Mouse (Mus musculus) right cerebral cortex, adult 2 months (tissue): Measurements from ENCODE around the gene Olig3.
"Not testable (repeated sequence)": the region's sequence is repeated elsewhere in the genome, so short reads cannot be mapped to it uniquely, and the experiment has no call there.

ENCODE experiments used
- DNase-seq, 2 experiments: peaks; one replicate each; pipeline ENCODE4 v3.0.0; 2021 to 2022; ENCODE audit warnings: low spot score in 2 of 2

The Olig3 gene

DNA sequence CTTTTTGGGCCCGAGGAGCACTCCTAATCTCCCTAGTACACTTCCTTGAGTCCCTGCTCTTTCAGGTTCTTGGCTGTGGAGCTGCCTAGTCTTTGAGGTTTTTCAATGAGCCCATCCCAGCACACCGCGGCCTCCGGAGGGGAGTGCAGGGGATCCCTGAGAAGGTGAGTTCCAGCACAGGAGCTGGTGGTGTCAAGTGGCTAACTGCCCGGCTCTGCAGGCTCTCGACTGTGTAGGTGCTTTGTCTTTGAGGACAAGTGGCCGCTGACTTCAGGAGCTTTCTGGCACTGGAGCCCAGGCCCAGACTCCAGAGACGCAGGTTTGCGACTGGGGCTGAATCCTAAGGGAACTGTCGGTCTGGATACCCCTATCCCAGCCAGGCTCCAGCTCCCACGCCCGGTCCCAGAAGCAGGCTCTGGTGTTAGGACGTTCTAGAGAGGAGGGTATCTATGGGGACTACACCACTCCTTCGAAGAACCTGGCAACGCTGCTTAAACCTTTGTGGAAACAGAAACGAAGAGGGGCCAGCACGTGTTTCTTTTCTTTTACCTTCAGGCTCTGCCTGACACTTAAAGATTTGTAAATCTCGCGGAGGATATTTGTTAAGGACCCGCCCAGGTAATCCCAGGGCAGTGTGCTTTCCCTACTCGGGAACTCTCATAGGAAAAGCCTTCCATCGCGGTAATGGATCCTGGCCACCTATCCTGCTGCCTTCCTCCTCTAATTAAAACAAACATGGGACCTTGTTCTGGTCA, 5.4 kb downstream of the Olig3 start:
- no peak for DNase-seq

GRCm38 (mm10) chr10:19362294-19362590, 5.9 kb downstream of the Olig3 start:
- DNase-seq = no peak

DNA sequence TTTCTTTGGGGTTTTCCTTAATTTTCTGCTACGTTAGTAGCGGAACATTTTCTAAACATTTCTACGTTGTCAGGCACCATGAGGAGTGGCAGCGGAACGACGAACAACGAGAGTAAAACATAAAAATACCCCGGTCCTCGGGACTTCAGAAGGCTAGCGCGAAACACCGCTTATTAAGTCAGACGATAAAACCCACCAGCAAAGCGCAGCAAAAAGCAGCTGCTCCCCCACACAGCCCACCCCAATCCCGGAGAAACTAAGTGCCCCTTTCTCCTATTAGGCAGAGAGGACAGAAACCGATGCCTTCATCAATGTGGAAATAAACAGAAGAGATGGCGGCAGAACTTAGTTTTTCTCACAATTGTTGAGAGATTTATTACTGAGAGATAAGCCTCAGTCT, 6.5 kb downstream of the Olig3 start:
- no peak for DNase-seq

DNA sequence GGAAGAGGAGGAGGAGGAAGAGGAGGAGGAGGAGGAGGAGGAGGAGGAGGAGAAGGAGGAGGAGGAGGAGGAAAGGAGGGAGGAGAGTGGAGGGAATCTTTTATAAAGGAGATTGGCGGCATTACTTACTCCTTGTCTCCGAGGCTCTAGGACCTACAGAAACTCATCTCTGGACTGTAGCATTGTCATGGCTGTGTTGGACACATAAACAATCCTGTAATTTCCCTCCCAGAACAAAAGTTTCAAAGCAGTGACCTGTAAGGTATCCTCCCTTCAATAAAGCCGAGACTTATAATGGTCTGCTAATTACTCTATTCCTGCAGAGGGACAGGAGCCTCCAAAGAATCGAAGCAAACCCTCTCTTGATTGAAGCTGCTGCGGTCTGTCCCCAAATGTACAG, 7.0 kb downstream of the Olig3 start:
- DNase-seq = no peak

- no peak for DNase-seq
Measured at GRCm38 (mm10) chr10:19369143-19369542, 12.8 kb downstream of the Olig3 start.

DNA sequence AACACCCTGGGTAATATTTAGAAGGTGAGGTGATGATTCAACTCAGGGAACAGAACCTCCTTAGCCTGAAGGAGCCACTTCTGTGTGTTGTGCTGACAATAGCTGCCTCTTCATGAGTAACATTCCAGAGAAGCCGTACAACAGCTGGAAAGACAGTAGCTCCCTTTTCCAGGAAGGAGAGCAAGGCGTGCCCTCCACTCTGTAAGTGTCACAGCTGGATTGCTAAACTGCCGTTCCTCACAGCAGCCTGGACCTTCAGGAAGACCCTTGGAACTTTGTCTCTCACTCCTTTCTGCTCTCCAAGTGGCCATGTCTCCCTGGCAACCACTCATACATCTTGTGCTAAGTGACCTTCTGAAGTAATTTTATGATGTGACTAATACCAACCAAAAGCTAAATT, 13.8 kb downstream of the Olig3 start:
- DNase-seq = no peak

- no peak for DNase-seq
Measured at GRCm38 (mm10) chr10:19372263-19372662, 15.9 kb downstream of the Olig3 start.

- DNase-seq = no peak
Measured at GRCm38 (mm10) chr10:19373797-19374196, 17.5 kb downstream of the Olig3 start.

DNA sequence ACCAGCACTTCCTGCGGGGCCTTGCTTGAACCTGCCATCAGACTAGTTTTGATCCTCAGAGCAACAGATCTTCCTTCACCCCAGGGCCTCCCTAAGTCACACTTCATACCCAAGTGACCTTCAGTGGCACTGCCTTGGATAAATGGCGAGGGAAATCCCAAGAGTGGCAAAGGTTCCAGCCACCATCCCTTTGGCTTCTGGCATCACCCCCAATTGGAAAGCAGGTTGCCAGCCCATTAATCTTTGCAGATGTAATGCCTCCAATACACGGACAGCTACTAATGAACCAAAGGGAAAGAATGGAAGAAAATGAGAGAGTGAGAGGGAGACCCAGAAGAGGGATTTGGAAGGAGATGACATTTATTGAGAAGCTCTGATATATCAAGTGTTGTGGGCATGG, 18.0 kb downstream of the Olig3 start:
- no peak for DNase-seq

- DNase-seq = no peak
Measured at GRCm38 (mm10) chr10:19375838-19376237, 19.5 kb downstream of the Olig3 start.

DNA sequence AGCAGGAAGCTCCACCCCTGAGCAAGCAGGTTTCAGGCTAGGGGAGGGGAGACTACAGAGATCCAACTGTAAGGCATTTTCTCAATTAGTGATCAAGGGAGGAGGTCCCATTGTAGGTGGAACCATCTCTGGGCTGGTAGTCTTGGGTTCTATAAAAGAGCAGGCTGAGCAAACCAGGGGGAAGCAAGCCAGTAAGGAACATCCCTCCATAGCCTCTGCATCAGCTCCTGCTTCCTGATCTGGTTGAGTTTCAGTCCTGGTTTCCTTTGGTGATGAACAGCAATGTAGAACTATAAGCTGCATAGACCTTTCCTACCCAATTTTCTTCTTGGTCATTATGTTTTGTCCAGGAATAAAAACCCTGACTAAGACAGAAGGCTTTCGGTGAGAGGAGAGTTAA, 24.6 kb downstream of the Olig3 start:
- not testable (repeated sequence) for DNase-seq

DNA sequence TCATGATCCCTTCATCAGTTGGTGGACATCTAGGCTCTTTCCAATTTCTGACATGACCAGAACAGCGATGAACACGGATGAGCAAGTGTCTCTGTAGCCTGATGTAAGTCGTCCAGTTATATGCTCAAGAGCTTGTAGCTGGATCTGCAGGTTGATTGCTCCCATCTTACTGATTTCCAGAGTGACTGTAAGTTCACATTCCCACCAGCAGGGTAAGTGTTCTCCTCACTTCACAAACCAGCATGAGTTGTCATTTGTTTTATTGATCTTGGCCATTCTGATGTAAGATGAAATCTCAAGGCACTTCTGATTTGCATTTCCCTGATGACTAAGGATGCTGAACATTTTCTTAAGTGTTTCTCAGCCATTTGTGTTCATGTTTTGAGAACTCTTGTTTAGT, 27.8 kb downstream of the Olig3 start:
- no peak for DNase-seq

DNA sequence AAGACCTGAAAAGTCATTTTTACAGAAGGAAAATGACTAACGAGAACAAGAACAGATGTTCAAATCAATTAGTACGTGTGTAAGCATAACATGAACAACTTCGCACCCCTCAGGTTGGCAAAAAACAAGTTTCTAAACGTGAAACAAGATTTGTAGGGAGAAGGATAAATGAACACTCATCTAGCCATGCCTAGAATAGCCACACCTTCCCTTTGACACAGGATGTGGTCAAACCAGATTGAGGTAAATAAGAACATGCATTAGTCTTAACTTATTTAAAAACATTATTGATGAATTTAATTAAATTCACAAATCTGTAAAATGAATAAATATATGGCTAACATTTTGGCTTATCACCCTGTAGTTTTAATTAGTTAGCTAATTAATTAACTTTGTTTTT, 35.5 kb downstream of the Olig3 start:
- DNase-seq = no peak

DNA sequence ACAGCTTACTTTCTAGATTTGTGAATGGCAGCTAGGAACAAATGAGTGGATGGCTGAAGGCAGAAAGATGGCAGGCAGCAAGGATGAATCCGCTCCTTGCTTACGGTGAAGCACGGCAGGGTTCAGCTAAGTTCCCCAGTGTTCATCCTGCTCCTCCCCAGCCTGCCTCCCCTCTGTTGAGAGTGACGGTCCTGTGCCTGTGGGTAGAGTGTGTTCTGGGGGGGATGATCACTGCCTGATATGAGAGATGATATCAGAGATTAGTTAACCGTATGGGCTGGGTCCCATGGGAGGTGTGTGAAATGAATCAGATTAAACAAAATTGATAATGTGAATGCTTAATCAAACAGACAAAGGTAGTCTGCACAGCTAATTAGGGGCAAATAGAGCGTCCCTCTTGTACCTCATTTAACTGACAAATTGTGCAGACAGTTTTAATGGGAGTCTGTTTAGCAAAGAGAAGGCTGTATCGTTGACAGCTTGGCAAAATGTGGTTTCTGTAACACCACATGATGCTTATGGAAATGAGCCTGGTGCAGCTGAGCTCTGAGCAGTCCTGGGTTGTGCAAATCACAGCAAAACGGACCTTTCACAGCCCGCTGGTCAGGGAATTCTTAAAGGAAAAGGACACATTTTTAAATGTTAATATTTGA, 40.3 kb downstream of the Olig3 start:
- no peak for DNase-seq

GRCm38 (mm10) chr10:19397396-19397795, 41.1 kb downstream of the Olig3 start:
- no peak for DNase-seq

DNA sequence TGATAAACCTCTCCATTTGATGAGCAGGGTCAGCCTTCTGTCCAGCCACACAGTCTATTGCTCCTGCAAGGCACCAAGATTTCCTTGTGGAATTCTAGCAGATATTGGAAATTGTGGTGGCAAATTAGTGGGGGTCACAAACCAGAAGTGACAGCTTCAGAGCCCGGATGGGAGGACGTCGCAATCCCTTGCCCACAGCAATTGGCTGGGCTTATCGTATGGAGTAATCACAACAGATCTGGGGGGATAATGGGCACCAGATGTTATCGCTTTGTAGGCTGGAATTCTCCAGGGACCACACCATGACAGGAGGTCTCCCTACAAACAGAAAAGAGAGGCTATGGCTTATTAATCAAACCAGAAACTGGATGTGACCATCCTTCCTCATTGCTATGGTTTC, 44.8 kb downstream of the Olig3 start:
- DNase-seq = no peak

DNA sequence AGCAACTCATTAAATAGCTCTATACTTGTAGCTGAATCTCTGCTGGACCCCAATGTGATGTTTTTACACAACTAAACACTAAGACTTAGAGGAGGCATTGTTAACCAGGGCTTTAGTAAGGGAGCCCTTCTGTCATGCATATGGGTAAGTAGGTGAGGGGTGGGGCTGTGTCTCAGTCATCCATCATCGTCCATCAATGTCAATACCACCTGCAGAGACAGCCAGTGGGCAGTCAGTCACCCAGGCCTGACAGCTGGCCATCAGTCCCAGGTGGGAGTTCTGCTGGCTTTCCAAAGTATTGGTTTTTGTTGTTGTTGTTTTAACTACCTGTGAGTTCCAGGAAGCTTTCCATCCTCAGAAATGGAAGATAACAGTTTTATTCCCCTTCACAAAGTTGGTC, 48.1 kb downstream of the Olig3 start:
- DNase-seq = no peak

GRCm38 (mm10) chr10:19405959-19406358, 49.6 kb downstream of the Olig3 start:
- DNase-seq = no peak

- no peak for DNase-seq
Measured at GRCm38 (mm10) chr10:19407168-19407567, 50.8 kb downstream of the Olig3 start.
